Comparison of ENCODE assay signal across 10 mouse cellular contexts in the genomic region with DNA sequence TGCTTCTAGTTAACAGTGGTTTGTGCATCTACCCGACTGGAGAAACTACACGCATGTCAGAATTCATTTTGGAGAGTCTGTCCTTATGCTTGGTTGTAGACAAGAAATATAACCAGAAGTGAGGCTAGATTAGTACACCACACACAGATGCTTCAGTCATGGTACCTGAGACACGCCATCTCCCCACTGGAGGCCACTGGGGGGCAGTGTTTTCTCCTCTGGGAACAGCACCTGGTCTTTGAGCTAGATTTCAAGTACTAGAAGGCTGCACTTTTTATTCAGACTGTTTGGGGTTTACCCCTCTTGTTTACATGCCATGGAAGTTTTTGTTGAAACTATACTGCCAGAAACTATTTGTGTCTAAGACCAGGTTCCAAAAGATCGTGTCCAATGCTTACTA. TPM values are rescaled to one million over a fixed set of nuclear protein-coding genes. Genes with fewer than 3 reads are reported as not detected.
DNase-seq lines count a peak whose midpoint lies in the region; ATAC-seq and TF ChIP-seq lines count a peak whose summit lies in the region.
"Had no signal": no experiment of that assay in that cellular context is flagged by ENCODE, and none has a peak within 500 bp of the region (broad histone marks: within the 10 kb centered on the region; RNA-seq: fewer than 3 reads in every experiment).

No protein-coding gene starts in this region.

- no peak for TF ChIP-seq POLR2A in thymus, adult 2 months (IDR thresholded peaks at IDR 0.05; ENCODE audit: control insufficient read depth, extremely low read depth, insufficient read depth, low read length, poor library complexity)

- H3K4me3 ChIP-seq in thymus, adult 2 months (ENCODE audit: control insufficient read depth, insufficient read depth, low read length), result no peak overlapping the region
- H3K4me3 ChIP-seq: embryonic facial prominence, embryonic 12.5 days; limb, embryonic 15.5 days had no signal

- H3K36me3 ChIP-seq in thymus, adult 2 months (ENCODE audit: control insufficient read depth, insufficient read depth, low read length), result no peaks in the 10 kb centered on the region
- H3K36me3 ChIP-seq: embryonic facial prominence, embryonic 12.5 days; limb, embryonic 15.5 days had no signal

- ATAC-seq in megakaryocyte-erythroid progenitor cell, adult 5-6 weeks (replicated peaks; ENCODE audit: low FRiP score, low TSS enrichment, poor library complexity, severe bottlenecking), result peak; percentile 94

- no peak overlapping the region for H3K27ac ChIP-seq in thymus, adult 2 months (ENCODE audit: control insufficient read depth, insufficient read depth, low read length)
- H3K27ac ChIP-seq: embryonic facial prominence, embryonic 12.5 days; limb, embryonic 15.5 days had no signal

- 30% methylated on average over 4 of the region's 4 CpGs for WGBS in thymus, adult 2 months

- peak; percentile 30 to 50 for DNase-seq in heart, postnatal 36 days
- no peak for DNase-seq in heart, adult 8-10 months (ENCODE audit: low spot score)
- DNase-seq in CD4-positive helper T cell, adult 2 months (ENCODE audit: low read depth, low spot score), result peak; percentile 46
- DNase-seq in adrenal gland, adult 2 months, result peak; percentile 61
- peak; percentile 60 for DNase-seq in embryo, embryonic 10.5 days (ENCODE audit: low spot score)
- peak; percentile 42 to 83 for DNase-seq in kidney, postnatal 36 days
- peak; percentile 71 for DNase-seq in thymus, adult 2 months

- no peak for TF ChIP-seq CTCF in thymus, adult 2 months (IDR thresholded peaks at IDR 0.05; ENCODE audit: borderline replicate concordance, control insufficient read depth, extremely low read depth, insufficient read depth, low read length, poor library complexity)

- H3K27me3 ChIP-seq in thymus, adult 2 months (ENCODE audit: control insufficient read depth, insufficient read depth, low read length), result no peaks in the 10 kb centered on the region
- H3K27me3 ChIP-seq: embryonic facial prominence, embryonic 12.5 days; limb, embryonic 15.5 days had no signal

- no peaks in the 10 kb centered on the region for H3K4me1 ChIP-seq in thymus, adult 2 months (replicated peaks; ENCODE audit: control insufficient read depth, insufficient read depth, low read length)
- H3K4me1 ChIP-seq: embryonic facial prominence, embryonic 12.5 days; limb, embryonic 15.5 days had no signal

- intact Hi-C loops in heart, postnatal 36 days (cut with DNase I), result loop anchor here (2.0 kb wide), 1 partner anchor 299 kb away; no protein-coding TSS in a partner anchor

RNA-seq across cellular contexts. Expression of gene Psmd14, which starts 43.2 kb away (rescaled TPM):
- total RNA-seq in heart, postnatal 36 days (2021), result 10 to 100 TPM; 55.6 to 55.9 TPM
- total RNA-seq in heart, adult 8-10 months (2022), result 10 to 100 TPM; 51.7 to 61.2 (median 55.4) TPM
- total RNA-seq in adrenal gland, adult 2 months (2021), result 100 to 1,000 TPM; 108 to 118 TPM
- 2.3 and 3.1 TPM in 2 replicates for polyA plus RNA-seq in adrenal gland, adult 2 months (2012; rRNA removed)
- 199 and 212 TPM in 2 replicates for total RNA-seq in megakaryocyte-erythroid progenitor cell, adult 5-6 weeks (2014; fragmentation: Nextera tagmentation)
- 214 and 241 TPM in 2 replicates for total RNA-seq in megakaryocyte-erythroid progenitor cell, adult 5-6 weeks (2017)
- 24.8 and 26.7 TPM in 2 replicates for polyA plus RNA-seq in thymus, adult 2 months (2012; rRNA removed)
